Mouse (Mus musculus) stomach, embryonic 16.5 days (tissue): ENCODE measurements around the gene Rbfox2. TPM values are rescaled to one million over a fixed set of nuclear protein-coding genes. Genes with fewer than 3 reads are reported as not detected.

Source experiments
- ATAC-seq: fragments of 200-750 bp; cut with Nextera tagmentation; 2 replicates; pipeline ENCODE4 v1.8.0; 2017; ENCODE audit warnings: moderate number of reproducible peaks, moderate TSS enrichment; ENCODE audit not compliant: insufficient read depth, low FRiP score
- H3K27ac ChIP-seq: fragments of 300-500 bp; sonication (generic); 2 replicates; pipeline ENCODE4 v1.5.1; 2014; ENCODE audit warnings: low read length
- H3K27me3 ChIP-seq: fragments of 300-500 bp; sonication (generic); 2 replicates; pipeline ENCODE4 v1.6.1; 2014; ENCODE audit warnings: low read length, control low read depth, mixed read lengths; ENCODE audit not compliant: control insufficient read depth, insufficient read depth
- H3K36me3 ChIP-seq: fragments of 300-500 bp; sonication (generic); 2 replicates; pipeline ENCODE4 v1.6.1; 2014; ENCODE audit warnings: low read length; ENCODE audit not compliant: control insufficient read depth, insufficient read depth
- H3K4me1 ChIP-seq: fragments of 300-500 bp; sonication (generic); 2 replicates; pipeline ENCODE4 v1.6.1; 2014; ENCODE audit warnings: low read length, control low read depth, mixed read lengths; ENCODE audit not compliant: control insufficient read depth, insufficient read depth
- H3K4me2 ChIP-seq: fragments of 300-500 bp; sonication (generic); 2 replicates; pipeline ENCODE4 v1.6.1; 2014; ENCODE audit warnings: low read depth, low read length, mixed read lengths
- H3K4me3 ChIP-seq: fragments of 300-500 bp; sonication (generic); replicated peaks from 2 replicates; pipeline ENCODE4 v1.5.1; 2014; ENCODE audit warnings: mild to moderate bottlenecking, low read length
- H3K9ac ChIP-seq: fragments of 300-500 bp; sonication (generic); 2 replicates; pipeline ENCODE4 v1.6.1; 2014; ENCODE audit warnings: low read length
- H3K9me3 ChIP-seq: fragments of 300-500 bp; sonication (generic); replicated peaks from 2 replicates; pipeline ENCODE4 v1.6.1; 2016; ENCODE audit warnings: low read length, control low read depth; ENCODE audit not compliant: control insufficient read depth
- WGBS: fragments of 180-500 bp; shearing (Covaris S2); extraction: QIAGEN DNeasy Blood & Tissue Kit; methylation state at CpG from one replicate; pipeline ENCODE4 v1.1.7; 2014; 5-methylcytosine and 5-hydroxymethylcytosine counted together
- polyA plus RNA-seq: library from polyadenylated mRNA; unstranded; fragments of >200 nt; fragmentation: Nextera tagmentation; extraction: Ambion mirVana; gene quantifications from 2 replicates; pipeline ENCODE4 v1.2.1, GENCODE M21; 2015

The Rbfox2 gene
- polyA plus RNA-seq, 1 experiment from 2014 or later = 55.7 TPM

DNA sequence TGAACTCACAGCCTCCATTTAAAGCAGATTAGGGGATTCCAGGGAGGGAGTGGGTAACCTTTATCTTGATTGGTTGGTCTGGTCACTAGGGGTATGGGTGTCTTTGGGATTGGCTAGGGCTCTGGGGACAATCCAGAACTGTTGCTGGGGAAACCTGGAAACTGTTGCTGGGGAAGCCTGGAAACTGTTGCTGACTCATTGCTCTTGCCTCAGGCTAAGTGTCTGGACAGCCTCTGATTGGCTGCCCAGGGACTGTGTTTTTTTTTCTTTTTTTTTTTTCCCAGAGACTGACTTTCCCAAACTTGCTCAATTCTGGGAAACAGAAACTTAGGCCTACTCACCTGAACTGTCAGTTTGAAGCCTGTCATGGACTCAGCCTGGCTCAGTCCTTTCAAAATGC lies 248.2 kb downstream of the Rbfox2 start:
- H3K4me2 ChIP-seq = no peak overlapping the region
- no peak overlapping the region for H3K4me3 ChIP-seq
- no peaks in the 10 kb centered on the region for H3K9me3 ChIP-seq
- no peak for ATAC-seq
- peaks cover 3% of the 10 kb centered on the region; the same call in 1 of the 2 replicates for H3K36me3 ChIP-seq
- H3K27ac ChIP-seq = no peak overlapping the region
- H3K4me1 ChIP-seq = peaks cover 3% of the 10 kb centered on the region
- no peak overlapping the region for H3K9ac ChIP-seq
- no peaks in the 10 kb centered on the region for H3K27me3 ChIP-seq

DNA sequence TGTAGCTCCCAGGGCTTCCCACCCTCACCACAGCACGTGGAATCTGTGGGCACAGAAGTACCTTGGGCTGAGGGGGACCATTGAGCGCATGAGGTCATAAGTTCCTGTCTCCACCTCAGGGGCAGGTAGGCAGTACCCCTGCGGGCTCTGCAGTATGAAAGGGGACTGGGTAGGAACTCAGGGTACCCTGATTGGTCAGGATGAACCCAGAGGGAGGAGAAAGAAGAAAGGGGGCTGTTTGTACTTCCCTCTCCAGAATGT lies 250.1 kb downstream of the Rbfox2 start:
- H3K27ac ChIP-seq = peak overlapping the region; percentile 61; the same call in 1 of the 2 replicates
- H3K4me1 ChIP-seq = peaks cover 3% of the 10 kb centered on the region
- H3K27me3 ChIP-seq = no peaks in the 10 kb centered on the region
- ATAC-seq = no peak
- no peak overlapping the region for H3K9ac ChIP-seq
- 41% methylated on average over 3 of the region's 3 CpGs for WGBS
- H3K9me3 ChIP-seq = no peaks in the 10 kb centered on the region
- peaks cover 3% of the 10 kb centered on the region; the same call in 1 of the 2 replicates for H3K36me3 ChIP-seq
- H3K4me2 ChIP-seq = no peak overlapping the region
- no peak overlapping the region for H3K4me3 ChIP-seq

GRCm38 (mm10) chr15:77056001-77056790 lies 250.6 kb downstream of the Rbfox2 start:
- peaks cover 3% of the 10 kb centered on the region; the same call in 1 of the 2 replicates for H3K36me3 ChIP-seq
- no peaks in the 10 kb centered on the region for H3K9me3 ChIP-seq
- 21% methylated on average over 6 of the region's 6 CpGs for WGBS
- H3K27ac ChIP-seq = peak overlapping the region; percentile 63; the same call in 1 of the 2 replicates
- no peaks in the 10 kb centered on the region for H3K27me3 ChIP-seq
- 0 out of 2 replicates have a peak overlapping the region, but pooled peaks have one; percentile 14 for H3K9ac ChIP-seq
- ATAC-seq = peak; percentile 74; the same call in 1 of the 2 replicates
- peaks cover 3% of the 10 kb centered on the region for H3K4me1 ChIP-seq
- no peak overlapping the region for H3K4me3 ChIP-seq
- H3K4me2 ChIP-seq = 0 out of 2 replicates have a peak overlapping the region, but pooled peaks have one; percentile 14

GRCm38 (mm10) chr15:77054611-77055175 lies 252.1 kb downstream of the Rbfox2 start:
- Histone ChIP-seq H3K4me1 (peaks cover 3% of the 10 kb centered on the region), H3K36me3 (peaks cover 3% of the 10 kb centered on the region; the same call in 1 of the 2 replicates), H3K4me2 (no peak overlapping the region), H3K9me3 (no peaks in the 10 kb centered on the region), H3K27ac (peak overlapping the region; percentile 17; the same call in 1 of the 2 replicates), H3K4me3 (no peak overlapping the region), H3K27me3 (no peaks in the 10 kb centered on the region), H3K9ac (no peak overlapping the region)
- WGBS = 67% methylated on average over 5 of the region's 5 CpGs
- ATAC-seq = no peak

- Histone ChIP-seq H3K4me1 (peaks cover 3% of the 10 kb centered on the region), H3K36me3 (no peaks in the 10 kb centered on the region), H3K4me2 (no peak overlapping the region), H3K27ac (no peak overlapping the region), H3K4me3 (no peak overlapping the region), H3K9ac (no peak overlapping the region), H3K27me3 (no peaks in the 10 kb centered on the region), H3K9me3 (no peaks in the 10 kb centered on the region)
- no peak for ATAC-seq
- 80% methylated on average over 1 of the region's 1 CpGs for WGBS
Measured at GRCm38 (mm10) chr15:77053021-77053420, 253.8 kb downstream of the Rbfox2 start.

DNA sequence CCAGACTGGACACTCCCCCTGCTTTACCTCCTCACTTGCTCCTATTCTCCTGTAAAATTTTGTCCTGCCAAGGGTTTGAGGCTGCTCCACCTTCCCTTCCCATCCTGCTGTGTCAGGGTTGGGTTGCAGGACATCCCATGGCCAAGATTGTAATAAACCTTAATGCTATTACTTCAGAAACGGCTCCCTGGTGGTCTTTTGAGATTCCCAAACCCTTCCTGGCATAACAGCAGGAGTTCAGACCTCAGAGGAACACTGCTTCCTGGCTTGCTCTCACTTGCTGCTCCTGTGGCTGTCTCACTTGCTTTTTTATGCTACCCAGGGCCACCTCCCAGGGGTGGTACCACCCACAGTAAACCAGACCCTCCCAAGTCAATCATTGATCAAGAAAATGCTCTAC lies 254.6 kb downstream of the Rbfox2 start:
- WGBS = 57% methylated on average over 1 of the region's 1 CpGs
- ATAC-seq = no peak

GRCm38 (mm10) chr15:77050570-77050969 lies 256.2 kb downstream of the Rbfox2 start, which contains the start of gene Mb:
Gene Mb, minus strand, starts transcription at chr15:77050670.
- Histone ChIP-seq H3K4me3 (no peak within 1 kb of the TSS), H3K36me3 (no peaks in the 10 kb centered on the region), H3K4me2 (no peak within 1 kb of the TSS), H3K9ac (no peak within 1 kb of the TSS), H3K27me3 (no peaks in the 10 kb centered on the region), H3K27ac (no peak within 1 kb of the TSS), H3K9me3 (no peaks in the 10 kb centered on the region), H3K4me1 (peaks cover under 1% of the 10 kb centered on the region; the same call in 1 of the 2 replicates)
- 91% methylated on average over 10 of the region's 10 CpGs for WGBS
- no peak for ATAC-seq

More for the DNA sequence above, 254.6 kb downstream of the Rbfox2 start:
- H3K4me1 ChIP-seq = peaks cover 3% of the 10 kb centered on the region
- no peak overlapping the region for H3K4me3 ChIP-seq
- no peaks in the 10 kb centered on the region for H3K9me3 ChIP-seq
- no peak overlapping the region for H3K4me2 ChIP-seq
- no peaks in the 10 kb centered on the region for H3K27me3 ChIP-seq
- H3K9ac ChIP-seq = no peak overlapping the region
- no peak overlapping the region for H3K27ac ChIP-seq
- H3K36me3 ChIP-seq = no peaks in the 10 kb centered on the region

DNA sequence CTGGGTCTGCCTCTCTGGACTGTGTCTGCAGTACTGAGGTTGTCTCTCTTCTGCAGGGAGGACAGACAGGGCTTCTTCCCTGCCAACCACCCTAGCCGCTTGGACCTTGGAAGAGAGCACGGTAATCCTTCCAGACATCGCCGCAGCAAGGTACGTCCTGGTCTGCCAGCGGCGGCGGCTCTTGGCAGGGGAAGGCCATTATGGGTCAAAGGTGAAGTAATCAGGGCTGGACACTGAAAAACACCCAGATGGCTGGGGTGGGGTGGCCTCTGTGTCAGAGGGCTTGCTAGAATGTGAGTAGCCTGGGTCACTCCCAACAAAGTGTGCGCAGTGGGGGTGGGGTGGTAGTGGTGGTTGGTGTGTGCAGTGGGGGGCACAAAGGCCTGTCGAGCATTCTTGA lies 261.2 kb downstream of the Rbfox2 start:
- Histone ChIP-seq H3K27me3 (no peaks in the 10 kb centered on the region), H3K4me1 (peaks cover 5% of the 10 kb centered on the region; the same call in 1 of the 2 replicates), H3K9ac (no peak overlapping the region), H3K4me3 (no peak overlapping the region), H3K27ac (no peak overlapping the region), H3K9me3 (no peaks in the 10 kb centered on the region), H3K36me3 (no peaks in the 10 kb centered on the region), H3K4me2 (no peak overlapping the region)
- ATAC-seq = no peak
- WGBS = 44% methylated on average over 10 of the region's 10 CpGs

DNA sequence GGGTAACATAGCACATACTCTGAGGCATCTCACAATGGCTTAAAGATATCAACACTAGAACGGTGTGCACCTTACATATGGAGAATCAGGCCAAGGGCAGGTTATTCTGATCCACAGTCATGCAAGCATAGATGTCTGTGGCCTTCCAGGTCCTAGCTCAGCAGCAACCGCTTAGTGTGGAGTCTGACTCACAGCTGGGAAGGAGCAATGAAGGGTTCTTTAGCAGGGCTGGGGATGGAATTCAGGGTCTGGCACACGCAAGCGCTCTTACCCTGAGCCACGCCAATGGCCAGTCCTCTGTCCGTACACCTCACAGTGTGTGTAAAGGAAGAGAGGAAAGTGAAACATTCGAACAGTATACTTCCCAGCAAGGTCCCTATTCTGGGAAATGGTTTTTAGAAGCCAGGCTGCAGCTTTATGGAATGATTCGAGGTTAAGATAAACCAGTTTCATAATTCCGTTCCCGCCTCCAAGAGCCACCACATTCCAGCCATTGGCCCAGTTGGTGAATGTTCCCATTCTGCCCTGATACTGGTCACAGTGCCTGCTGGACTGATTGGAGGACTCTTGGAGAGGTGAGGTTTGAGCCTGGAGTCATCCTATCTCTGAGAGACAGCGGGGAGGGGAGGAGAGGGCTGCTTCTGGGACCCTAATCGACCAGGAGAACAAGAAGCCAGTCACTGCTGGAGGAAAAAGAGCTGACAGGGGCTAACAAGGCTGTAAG lies 262.0 kb downstream of the Rbfox2 start, which contains the start of gene Apol6:
Gene Apol6 (plus strand): TSS at position 133 of the 724 bp plus-strand sequence.
- Histone ChIP-seq H3K36me3 (no peaks in the 10 kb centered on the region), H3K4me1 (peaks cover 5% of the 10 kb centered on the region; the same call in 1 of the 2 replicates), H3K4me3 (no peak within 1 kb of the TSS), H3K9me3 (no peaks in the 10 kb centered on the region), H3K27ac (no peak within 1 kb of the TSS), H3K4me2 (no peak within 1 kb of the TSS), H3K27me3 (no peaks in the 10 kb centered on the region), H3K9ac (0 out of 2 replicates have a peak within 1 kb of the TSS, but pooled peaks have one; percentile 14)
- WGBS = 79% methylated on average over 12 of the region's 12 CpGs
- ATAC-seq = no peak
